Mouse (Mus musculus): ENCODE results near the gene Garnl3.

Garnl3 gene

DNA sequence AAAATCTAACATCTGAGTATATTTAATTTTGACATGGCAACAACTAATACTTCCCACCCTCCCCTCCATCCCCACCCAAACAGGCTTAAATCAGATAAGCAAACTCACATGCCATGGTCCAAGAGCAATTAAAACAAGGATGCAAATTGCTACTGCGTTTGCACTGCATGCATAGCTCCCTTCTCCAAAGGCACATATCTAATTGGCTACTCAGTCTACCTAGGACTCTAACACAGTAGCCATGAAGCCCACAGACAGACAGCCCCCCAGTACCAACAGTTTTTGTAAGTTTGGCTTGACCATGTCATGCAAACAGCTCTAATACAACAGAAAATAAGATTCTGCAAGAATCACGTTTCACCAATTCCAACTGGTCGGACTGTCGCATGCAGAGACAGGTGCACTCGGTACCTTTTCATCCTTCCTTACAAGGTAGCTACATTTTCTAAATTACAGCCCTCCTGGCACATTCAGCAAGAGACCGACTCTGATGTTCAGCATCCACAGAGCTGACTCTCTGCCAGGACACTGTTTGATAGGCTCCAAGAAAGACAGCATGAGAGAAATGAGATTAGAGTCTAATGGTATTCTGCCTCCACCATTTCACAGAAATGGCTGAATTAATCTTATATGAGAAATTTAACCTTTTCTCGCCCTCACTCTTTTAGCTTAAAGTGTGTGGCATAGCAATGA, 44.6 kb downstream of the Garnl3 start:
- no peak for DNase-seq

GRCm38 (mm10) chr2:33086016-33086596, 45.3 kb downstream of the Garnl3 start:
- DNase-seq = no peak

GRCm38 (mm10) chr2:33084221-33084620, 47.2 kb downstream of the Garnl3 start:
- no peak for DNase-seq

GRCm38 (mm10) chr2:33080166-33080565, 51.3 kb downstream of the Garnl3 start:
- DNase-seq = no peak

- no peak for DNase-seq
These were observed 54.2 kb downstream of the Garnl3 start for GRCm38 (mm10) chr2:33077252-33077651.

- DNase-seq = no peak
These were observed 56.5 kb downstream of the Garnl3 start for GRCm38 (mm10) chr2:33074931-33075330.

GRCm38 (mm10) chr2:33074188-33074587, 57.3 kb downstream of the Garnl3 start:
- no peak for DNase-seq

- DNase-seq = no peak
These were observed 59.1 kb downstream of the Garnl3 start for GRCm38 (mm10) chr2:33072333-33072732.

GRCm38 (mm10) chr2:33065610-33066009, 65.8 kb downstream of the Garnl3 start:
- DNase-seq = no peak

GRCm38 (mm10) chr2:33062744-33063143, 68.7 kb downstream of the Garnl3 start:
- no peak for DNase-seq

GRCm38 (mm10) chr2:33058926-33059325, 72.5 kb downstream of the Garnl3 start:
- peak; percentile 78 for DNase-seq

GRCm38 (mm10) chr2:33057514-33057913, 73.9 kb downstream of the Garnl3 start:
- no peak for DNase-seq

GRCm38 (mm10) chr2:33053966-33054365, 77.5 kb downstream of the Garnl3 start:
- no peak for DNase-seq

- no peak for DNase-seq
These were observed 84.1 kb downstream of the Garnl3 start for GRCm38 (mm10) chr2:33047360-33047759.

DNA sequence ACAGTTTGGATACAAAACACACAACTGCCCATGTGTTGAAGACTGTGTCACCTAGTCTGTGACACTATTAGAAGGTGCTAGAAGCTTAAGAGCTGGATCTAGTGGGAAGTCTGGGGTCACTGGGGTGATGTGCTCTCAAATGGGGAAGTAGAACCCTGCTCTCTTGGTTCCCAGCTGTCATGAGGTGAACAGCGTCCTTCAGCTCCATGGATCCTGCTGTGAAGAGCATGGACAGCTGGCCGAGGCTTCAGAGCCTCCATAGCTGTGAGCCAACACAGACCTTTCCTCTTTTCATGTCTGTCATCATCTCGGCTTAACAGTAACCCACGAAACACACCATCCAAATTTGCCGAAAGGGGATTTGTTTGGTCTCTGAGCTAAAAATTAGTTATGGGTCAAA, 84.5 kb downstream of the Garnl3 start:
- no peak for DNase-seq

DNA sequence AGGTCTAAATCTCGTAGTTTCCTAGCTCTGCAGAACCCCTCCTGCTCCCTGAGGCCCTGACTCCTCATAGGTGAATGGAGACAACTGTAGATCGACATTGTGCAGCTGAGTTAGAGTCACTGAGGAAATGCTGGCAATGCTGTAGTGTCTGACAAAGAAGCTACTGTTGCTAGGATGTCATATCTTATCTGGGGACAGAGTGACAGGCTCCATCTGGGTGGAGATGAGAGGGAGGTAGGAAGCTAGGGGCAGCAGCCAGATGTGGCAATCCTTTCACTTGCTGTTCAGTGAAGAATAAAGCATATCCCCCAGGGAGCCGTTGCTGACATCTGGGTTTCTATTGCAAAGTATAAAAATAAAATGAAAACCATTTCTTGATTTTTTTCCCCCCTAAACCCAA, 85.6 kb downstream of the Garnl3 start:
- no peak for DNase-seq

GRCm38 (mm10) chr2:33042781-33043180, 88.7 kb downstream of the Garnl3 start:
- no peak for DNase-seq

GRCm38 (mm10) chr2:33041571-33041970, 89.9 kb downstream of the Garnl3 start:
- no peak for DNase-seq

- no peak for DNase-seq
These were observed 94.0 kb downstream of the Garnl3 start for GRCm38 (mm10) chr2:33037429-33037828.

GRCm38 (mm10) chr2:33035297-33035696, 96.2 kb downstream of the Garnl3 start:
- no peak for DNase-seq

- peak; percentile 70 for DNase-seq
These were observed 98.2 kb downstream of the Garnl3 start for GRCm38 (mm10) chr2:33033281-33033680.

DNA sequence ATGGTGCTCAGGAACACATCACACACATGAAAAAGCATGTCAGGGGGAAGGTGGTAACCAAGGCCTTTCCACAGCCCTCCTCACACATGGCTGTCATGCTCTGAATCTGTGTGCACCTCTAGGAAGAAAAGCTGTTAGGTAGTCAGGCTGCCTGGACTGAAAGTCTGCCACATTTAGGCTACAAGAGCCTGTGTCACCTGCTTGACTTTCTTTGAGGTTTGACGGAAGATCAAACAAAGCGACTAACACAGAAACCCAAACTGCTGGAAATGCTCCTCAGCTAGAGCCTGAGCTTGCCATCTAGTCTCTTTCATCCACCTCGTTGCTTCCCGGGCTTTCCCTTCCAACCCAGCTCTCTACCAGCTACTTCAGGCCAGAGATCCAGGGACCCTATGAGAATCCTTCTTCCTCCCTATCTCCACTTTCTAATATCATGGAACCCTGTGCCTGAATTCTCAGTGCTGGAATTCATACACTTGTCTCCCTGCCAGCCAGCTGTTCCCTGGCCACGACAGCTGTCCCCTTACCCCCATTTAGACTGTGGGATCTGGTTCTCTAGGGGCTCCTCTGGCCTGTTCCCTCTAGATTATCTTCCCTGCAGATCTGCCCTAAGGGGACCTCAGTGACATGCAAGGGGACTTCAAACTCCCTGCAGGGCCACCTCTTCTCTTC, 98.9 kb downstream of the Garnl3 start:
- DNase-seq = no peak

DNA sequence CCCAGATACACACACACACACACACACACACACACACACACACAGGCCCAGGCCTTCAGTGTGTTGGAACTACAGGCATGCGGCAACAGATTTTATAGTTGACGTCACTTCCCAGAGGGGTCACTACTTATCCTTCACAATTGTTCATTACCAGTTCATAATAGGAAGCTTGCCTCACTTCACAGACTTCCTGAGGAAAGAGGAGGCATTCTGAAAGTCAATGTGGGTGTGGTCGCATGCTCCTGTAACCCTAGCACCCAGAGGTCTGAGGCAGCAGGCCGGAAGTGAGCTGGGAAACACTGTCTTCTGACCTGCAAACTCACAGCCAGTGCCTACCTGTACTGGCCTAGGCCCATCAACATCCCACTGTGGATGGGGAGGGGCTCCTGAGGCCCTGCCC, 106.4 kb downstream of the Garnl3 start:
- DNase-seq = no peak

DNA sequence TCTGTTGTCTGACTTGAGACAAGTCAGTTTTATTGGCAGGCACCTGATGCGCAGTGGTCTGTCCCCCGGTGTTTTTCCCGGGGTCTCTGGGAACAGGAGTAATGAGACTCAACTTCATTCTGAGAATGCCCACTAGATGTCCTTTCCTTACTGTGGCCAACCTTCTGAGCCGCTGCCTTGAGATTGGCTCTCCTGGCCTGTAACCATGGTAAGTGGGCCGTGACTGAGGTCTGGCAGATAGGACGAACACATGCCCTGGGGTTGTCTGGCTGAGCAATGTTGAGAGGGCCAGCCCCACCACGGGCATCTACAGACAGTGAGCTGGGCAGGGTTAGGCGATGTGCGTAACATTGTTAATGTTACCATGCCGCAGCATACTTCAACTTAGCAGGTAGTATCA, 106.9 kb downstream of the Garnl3 start:
- no peak for DNase-seq
